Mouse (Mus musculus) layer of hippocampus, postnatal 14 days (tissue): ENCODE measurements at regions not wholly inside any gene's neighbourhood (a gene's known extent, or its start where the extent isn't known, plus 50 kb on each side); places are given as distances from the start of the nearest gene placed in this dataset.

Experiments used
- DNase-seq, 2 experiments: peaks; one replicate each; pipeline ENCODE4 v3.0.0; 2021 to 2022; ENCODE audit warnings: low spot score in 2 of 2, mixed read lengths in 1 of 2

GRCm38 (mm10) chr8:26680891-26681381, 296.2 kb upstream of the Zfp703 start:
- peak; percentile 66 to 90 for DNase-seq

DNA sequence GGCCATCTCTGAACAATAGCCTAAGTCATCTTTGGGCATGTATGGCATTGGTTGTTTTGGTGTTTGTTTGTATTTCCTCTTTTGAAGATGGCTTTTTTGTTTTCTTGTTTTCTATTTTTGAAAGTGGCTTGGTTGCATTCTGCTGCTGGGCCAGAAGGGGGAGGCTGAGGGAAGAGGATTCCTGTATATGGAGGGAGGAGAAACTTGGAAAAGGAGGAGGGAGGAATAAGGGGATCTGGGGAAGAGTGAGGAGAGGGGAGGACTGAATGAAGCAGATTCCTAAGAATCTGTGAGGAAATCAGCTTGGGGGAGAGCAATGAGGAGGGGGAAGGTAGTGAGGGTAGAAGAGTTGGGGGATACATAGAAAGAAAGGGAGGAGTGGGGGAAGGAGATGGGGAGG, 290.0 kb upstream of the Zfp703 start:
- peak; percentile 19 to 40 for DNase-seq

- no peak for DNase-seq
Measured at GRCm38 (mm10) chr8:26688035-26688434, 289.1 kb upstream of the Zfp703 start.

DNA sequence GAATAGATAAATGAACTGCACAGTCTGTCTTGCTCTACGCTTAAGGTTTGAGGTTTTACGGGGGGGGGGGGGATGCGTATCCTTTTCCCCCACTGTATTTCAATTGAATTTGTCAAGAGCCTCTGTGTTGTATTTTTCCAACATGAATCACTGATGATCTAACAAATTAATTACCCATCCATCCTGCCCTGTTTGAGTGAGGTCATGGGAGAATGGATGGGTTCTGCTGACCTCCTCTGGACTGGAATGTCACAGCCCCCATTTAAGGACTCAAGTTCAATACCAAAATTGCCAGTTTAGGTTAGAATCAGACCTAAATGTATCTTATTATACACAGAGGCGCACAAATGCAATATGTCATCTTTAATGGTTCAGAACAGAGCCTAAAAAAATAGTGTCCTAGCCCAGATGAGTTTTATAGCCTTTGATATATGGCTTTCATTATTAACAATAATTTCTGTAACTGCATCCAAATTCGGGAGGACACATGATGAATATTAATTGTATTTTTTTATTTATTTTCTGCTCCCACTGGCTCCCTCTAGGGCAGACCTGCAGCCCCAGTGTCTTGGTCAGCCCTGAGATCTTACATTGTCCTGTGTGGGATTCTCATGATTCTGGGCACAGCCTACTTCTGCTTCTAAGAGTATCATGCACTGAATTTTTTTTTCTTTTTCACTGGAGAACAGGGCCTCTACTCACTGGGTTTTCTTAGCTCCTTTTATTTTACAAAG, 288.2 kb upstream of the Zfp703 start:
- DNase-seq = no peak

DNA sequence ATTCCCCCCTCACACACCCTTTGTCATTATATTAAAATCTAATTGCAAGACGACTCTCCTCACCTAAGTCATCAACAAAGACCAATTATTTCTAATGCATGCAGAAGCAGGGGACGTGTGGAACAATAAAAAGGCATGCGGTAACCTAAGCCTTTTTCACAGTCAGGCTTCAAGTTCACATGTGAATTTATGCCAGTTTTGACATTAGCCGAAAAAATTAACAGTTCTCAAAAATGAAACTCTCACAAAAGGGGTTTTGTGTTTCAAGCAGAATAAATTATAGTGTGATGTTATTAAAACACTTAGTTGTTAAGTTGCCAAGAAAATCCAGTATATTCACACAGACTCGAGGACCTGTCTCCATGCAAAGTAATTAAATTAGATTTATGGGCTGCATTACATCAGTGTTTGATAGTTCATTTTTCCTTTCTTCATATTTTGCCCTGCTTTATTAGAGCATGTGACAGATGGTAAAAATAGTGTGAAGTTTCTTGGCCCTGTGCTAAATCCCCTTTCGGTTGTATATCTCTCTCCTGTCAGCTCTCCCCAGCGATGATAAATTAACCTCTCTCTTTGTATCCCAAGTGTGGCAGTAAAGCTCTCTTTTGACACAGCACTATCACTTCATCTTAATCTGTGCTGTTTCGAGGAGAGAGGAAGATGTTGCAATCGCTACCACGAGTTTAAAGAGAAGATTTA, 287.5 kb upstream of the Zfp703 start:
- no peak for DNase-seq

DNA sequence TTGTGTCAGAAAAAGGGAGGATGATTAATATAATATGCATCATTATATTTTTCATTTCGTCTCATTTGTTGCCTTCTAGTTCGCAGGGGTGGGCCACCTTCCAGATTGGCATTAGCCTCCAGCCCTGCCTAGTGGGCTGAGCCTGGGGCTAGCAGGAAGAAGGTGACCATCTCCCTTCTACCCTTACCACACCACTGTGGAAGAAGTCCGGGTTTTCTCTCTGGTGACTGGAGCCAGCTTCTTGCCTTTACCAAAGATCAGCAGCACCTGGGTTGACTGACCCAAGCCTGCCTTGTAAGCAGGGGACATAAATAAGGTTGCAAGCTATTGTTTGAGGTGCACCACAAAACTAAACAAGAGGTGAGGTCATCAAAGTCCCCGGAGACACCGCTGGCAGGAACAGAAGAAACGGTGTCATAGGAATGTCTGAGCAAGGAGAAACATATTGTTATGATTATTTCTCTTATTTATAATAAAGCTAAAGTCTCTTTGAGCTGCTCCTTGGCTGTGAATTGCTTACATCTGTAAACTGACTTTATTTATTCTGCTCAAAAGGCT, 286.9 kb upstream of the Zfp703 start:
- DNase-seq = no peak

- no peak for DNase-seq
Measured at GRCm38 (mm10) chr8:26697579-26698084, 279.5 kb upstream of the Zfp703 start.

GRCm38 (mm10) chr8:26698580-26698979, 278.5 kb upstream of the Zfp703 start:
- DNase-seq = peak in 1 of 2 experiments; percentile 11

DNA sequence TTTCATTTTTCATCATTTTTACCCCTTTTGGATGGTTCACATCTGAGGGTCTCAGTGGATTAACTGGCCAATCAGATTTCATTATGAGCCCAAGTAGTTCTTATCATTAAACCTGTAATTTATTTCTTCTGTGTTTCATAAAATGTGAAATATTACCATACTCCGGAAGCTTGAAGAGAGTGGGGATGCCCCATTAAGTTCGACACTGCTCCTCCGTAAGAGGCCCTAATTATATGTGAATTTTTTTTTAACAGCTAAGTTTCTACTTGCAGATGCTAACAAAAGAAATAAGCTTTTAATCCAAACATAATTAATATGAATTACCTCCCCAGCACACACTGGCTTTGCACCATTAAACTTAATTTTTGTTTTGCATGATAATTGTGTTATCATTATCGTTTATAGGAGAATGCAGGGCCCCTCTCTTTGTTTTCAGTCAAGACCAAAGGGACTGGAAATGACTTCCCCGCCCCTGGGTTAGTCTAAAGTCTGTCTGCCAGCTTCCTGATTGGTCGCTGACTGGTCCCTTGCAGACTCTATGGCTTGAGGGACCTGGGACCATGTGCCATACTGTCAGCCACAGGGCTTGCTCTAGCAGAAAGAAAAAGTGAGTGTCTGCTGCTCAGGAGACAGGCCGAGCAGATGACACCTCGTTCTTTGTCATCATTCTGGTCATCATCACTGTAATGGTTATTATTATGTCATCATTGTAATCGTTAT, 270.9 kb upstream of the Zfp703 start:
- DNase-seq = no peak

DNA sequence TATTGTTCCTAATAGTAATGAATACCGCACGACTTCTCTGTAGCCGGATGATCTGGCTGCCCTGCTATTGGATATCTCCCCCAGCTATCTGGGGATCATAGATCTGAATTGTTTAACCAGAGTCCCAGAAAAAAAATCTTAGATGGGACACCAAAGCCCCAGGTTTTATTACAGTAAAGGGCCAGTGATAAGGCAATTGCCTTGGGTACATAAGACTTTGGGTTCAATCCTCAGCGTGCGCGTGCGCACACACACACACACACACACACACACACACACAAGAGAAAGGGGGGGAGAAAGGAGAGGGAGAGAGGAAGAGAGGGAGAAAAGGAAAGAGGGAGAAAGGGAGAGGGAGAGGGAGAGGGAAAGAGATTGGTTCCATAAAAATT, 270.4 kb upstream of the Zfp703 start:
- DNase-seq = no peak

DNA sequence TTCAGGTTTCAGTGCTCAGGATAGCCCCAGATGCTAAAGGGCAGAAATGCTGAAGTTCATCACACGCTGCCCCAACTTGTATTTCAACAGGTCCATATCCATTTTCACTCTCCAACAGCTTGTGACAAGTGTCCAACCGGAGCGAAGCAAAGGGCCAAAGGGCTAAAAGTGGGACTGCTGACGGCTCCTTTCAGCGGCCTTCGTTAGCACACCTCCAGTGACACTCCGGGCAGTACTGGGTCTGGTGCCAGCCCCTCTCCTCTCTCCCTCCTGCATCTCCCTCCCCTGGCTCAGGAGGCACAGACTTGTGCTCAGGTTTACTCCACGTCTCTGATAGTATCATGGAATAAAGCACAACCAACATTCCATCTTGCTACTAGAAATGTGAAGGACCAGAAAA, 263.3 kb upstream of the Zfp703 start:
- DNase-seq = no peak

DNA sequence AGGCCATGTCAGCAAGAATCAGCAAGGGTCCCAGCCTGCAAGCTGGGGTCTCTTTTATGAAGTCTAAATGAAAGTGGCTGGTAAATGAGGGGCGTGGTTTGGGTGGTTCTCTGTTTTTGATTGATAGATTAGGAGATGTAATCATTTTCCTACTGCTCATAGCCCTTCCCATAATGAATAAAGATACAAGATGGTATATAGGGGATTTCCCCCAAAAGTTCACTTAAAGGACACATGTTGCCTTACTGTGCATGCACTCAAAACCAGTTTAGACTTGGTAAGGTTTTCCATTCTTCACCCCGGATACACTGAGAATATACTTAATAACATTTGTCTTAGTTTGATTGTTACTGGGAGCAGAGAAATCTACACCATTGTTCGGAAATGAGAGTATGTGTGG, 262.4 kb upstream of the Zfp703 start:
- DNase-seq = no peak

GRCm38 (mm10) chr8:26718409-26719355, 258.4 kb upstream of the Zfp703 start:
- DNase-seq = no peak

GRCm38 (mm10) chr8:26722766-26723165, 254.4 kb upstream of the Zfp703 start:
- DNase-seq = peak in 1 of 2 experiments; percentile 26

DNA sequence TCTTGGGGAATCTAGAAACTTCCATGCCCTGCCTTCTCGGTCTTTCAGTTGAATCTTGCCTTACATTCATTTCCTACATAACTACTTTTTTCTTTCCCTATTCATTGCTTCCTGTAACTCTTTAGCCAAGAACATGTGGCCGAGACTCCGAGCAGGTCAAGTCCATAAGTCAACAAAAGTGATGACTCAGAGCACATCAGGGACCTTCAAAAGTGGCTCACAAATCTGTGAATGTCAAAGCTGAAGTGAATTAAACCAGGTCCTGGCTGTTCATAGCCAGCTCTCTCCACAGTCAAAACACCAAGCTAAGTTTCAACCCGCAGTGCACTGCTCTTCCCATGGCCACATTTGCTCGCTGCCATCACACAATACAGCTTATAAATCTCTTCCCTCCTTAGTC, 252.5 kb upstream of the Zfp703 start:
- DNase-seq = no peak

GRCm38 (mm10) chr8:26725521-26725920, 251.6 kb upstream of the Zfp703 start:
- DNase-seq = no peak

- no peak for DNase-seq
Measured at GRCm38 (mm10) chr8:26729351-26729750, 247.8 kb upstream of the Zfp703 start.

DNA sequence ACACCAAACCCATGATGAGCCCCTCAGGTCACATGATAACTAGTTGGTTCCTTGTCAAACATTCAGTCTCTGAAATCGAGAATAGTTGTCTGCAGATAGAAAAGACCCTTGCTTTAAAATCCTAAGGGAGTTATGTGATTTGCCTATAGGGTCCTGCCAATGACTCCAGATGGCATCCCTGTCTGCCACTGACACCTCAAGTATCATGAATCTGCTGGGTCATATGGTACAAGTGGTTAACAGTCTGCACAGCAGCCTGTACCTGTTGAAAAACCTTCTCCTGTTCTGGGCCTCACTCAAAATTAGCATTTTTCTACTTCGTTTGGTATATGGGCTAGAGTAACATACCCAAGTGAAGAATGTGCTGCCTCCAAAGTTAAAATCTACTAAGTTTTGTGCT, 246.0 kb upstream of the Zfp703 start:
- DNase-seq = no peak

DNA sequence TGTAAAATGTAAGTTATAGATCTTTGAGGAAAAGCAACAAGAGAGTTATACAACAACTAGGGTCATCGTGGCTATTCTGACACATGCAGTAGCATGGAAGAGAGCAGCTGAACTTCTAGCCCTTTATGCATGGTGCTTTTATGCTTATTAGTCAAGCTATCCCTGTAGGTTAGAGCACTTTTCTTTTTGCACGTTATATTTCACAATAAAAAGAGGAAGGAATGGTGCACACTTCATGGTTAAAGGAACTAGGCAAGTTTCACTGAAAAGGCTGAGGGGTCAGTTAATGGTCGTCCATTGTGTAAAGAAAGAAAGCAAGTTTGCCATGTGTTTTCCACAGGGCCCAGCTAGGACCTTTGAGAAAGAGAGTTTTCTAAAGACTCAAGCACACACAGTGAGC, 232.7 kb upstream of the Zfp703 start:
- no peak for DNase-seq

- DNase-seq = no peak
Measured at GRCm38 (mm10) chr8:26746811-26747210, 230.3 kb upstream of the Zfp703 start.
